Mouse (Mus musculus) testis, adult 2 months (tissue): Measurements from ENCODE around the gene Hhatl.

Source experiments
- CTCF ChIP-seq: fragments of 200-500 bp; IDR thresholded peaks from 2 replicates; pipeline ENCODE4 v1.5.1; 2012; ENCODE audit warnings: low read depth, mild to moderate bottlenecking, inconsistent platforms, low read length, moderate library complexity; ENCODE audit not compliant: control insufficient read depth, insufficient read depth, insufficient replicate concordance
- POLR2A ChIP-seq: fragments of 200-500 bp; IDR thresholded peaks from 2 replicates; pipeline ENCODE4 v1.6.1; 2012; ENCODE audit warnings: low read depth, mild to moderate bottlenecking, inconsistent platforms, low read length, moderate library complexity; ENCODE audit not compliant: control insufficient read depth

DNA sequence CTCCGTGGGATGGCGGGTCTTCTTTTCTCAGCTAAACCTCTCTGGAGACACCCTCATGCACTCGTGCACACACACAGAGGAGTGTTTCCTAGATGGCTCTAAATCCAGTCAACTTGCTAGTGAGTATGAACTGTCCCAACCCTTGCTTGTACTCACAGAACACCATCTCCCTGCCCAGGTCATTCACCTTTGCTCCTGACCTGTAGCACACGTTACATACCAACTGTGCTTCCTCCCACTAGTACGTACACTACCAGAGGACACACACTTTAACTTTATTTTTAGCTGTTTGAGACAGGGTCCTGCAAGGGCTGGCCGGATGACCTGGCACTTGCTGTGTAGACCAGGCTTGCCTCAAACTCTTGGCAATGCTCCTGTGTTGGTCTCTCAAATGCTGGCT, 45.7 kb upstream of the Hhatl start:
- TF ChIP-seq CTCF: no peak
- TF ChIP-seq POLR2A: no peak
